Mouse (Mus musculus): ENCODE measurements around the gene Grin2d.

DNA sequence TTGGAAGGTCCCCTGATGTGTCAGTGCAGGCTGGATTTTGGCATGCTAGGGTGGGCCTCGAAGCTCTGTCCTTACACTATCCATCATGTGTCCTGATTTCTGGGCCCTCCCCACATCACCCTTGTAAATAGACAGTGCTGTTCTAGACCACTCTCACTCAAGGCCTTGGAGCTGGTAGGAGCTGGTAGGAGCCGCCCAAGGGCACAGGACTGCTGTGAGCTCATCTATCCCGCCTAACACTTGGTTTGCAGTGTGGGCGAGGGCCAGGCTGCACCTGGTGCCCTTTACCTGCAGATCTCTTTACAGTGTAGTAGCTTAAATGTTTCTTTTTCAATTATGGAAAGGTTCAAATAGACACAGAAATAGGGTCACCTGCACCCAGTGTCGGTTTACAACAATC is 36.8 kb upstream of the Grin2d start:
- no peak for TF ChIP-seq CTCF (IDR thresholded peaks at IDR 0.05; ENCODE audit: low read depth, low read length)
- no peak for TF ChIP-seq POLR2A (IDR thresholded peaks at IDR 0.05; ENCODE audit: borderline replicate concordance, low read depth, low read length)

All from bone marrow macrophage, adult 2 months (primary cell).